Mouse (Mus musculus): ENCODE measurements around the gene Phlda1.

- no peak for TF ChIP-seq GATA1 (IDR thresholded peaks at IDR 0.05; ENCODE audit: borderline replicate concordance, low read length)
- no peak for TF ChIP-seq FLI1 (IDR thresholded peaks at IDR 0.05; ENCODE audit: low read length)
Observed at GRCm38 (mm10) chr10:111495888-111496287, 10.2 kb upstream of the Phlda1 start.
